Mouse (Mus musculus): ENCODE measurements at regions not wholly inside any gene's neighbourhood (a gene's known extent, or its start where the extent isn't known, plus 50 kb on each side); places are given as distances from the start of the nearest gene placed in this dataset.
"Not testable (repeated sequence)": the region's sequence is repeated elsewhere in the genome, so short reads cannot be mapped to it uniquely, and the experiment has no call there.

GRCm38 (mm10) chr16:80893761-80894160 lies 306.7 kb upstream of the Ncam2 start:
- intact Hi-C loops (cut with DNase I), result no loop called here
- no peak for DNase-seq

- no peak for DNase-seq
- intact Hi-C loops (cut with DNase I), result no loop called here
Observed at GRCm38 (mm10) chr16:80920711-80921279, 279.7 kb upstream of the Ncam2 start.

GRCm38 (mm10) chr16:80931017-80931416 lies 269.5 kb upstream of the Ncam2 start:
- intact Hi-C loops (cut with DNase I), result no loop called here

DNA sequence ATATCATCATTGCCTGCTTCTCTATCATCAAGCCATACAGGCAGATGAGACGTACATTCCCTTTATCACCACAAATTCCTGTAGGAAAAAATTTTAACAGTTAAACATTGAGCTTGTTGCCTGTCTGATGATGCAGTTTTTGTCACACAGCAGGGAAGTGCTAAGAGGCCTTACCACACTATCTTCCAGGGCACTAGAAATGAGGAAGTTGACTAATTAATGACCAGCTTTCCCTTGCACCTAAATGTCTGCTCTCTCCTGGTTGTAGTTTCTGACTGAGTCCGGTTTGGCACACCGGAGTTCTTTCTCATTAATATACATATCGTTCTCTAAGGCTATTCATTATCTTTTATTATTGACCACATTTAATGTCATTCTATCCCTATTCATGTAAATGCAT lies 269.0 kb upstream of the Ncam2 start:
- intact Hi-C loops (cut with DNase I), result no loop called here
- no peak for DNase-seq

More at GRCm38 (mm10) chr16:80931017-80931416, 269.5 kb upstream of the Ncam2 start:
- DNase-seq, result no peak

GRCm38 (mm10) chr16:80935741-80936140 lies 264.8 kb upstream of the Ncam2 start:
- DNase-seq, result no peak
- intact Hi-C loops (cut with DNase I), result no loop called here

DNA sequence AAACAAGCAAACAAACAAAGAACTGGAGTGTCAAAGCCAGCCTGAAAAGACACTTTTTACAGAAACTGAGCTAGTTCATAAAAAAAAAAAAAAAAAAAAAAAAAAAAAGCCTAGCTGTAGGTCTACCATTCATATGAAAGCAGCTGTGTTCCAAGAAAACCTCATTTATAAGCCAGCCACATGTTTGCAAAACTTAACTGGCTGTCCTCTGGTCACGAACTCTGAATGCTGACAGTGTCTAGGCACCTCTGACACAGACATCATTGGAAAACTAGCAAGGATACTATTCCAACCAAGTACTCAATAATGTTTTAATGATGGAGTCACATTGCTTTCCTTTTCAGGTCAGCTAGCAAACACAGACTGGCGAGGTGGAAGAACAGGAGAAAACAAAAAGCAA lies 238.4 kb upstream of the Ncam2 start:
- no peak for DNase-seq
- intact Hi-C loops (cut with DNase I), result no loop called here

- intact Hi-C loops (cut with DNase I), result no loop called here
- no peak for DNase-seq
Observed at GRCm38 (mm10) chr16:80981573-80982105, 218.9 kb upstream of the Ncam2 start.

DNA sequence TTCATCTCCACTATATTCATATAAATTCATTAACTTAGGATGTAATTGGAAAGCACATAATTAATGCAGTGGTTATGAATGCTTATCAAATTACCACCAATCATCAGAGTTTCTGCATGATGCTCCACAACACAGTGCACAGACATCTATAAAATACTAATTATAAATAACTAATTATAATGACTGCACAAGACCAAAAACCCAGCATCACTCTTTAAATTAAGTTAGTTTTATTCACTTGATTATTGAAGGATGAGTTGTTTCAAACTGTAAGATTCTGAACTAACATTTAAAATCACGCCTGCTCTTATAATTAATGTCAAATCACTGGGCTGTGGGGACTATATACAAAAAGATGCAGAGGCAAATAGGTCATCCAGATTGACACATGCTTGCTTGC lies 212.7 kb upstream of the Ncam2 start:
- intact Hi-C loops (cut with DNase I), result no loop called here
- DNase-seq, result no peak

- DNase-seq; intact Hi-C loops (cut with DNase I): not testable (repeated sequence)
Observed at GRCm38 (mm10) chr16:81036831-81037230, 163.7 kb upstream of the Ncam2 start.

GRCm38 (mm10) chr16:81041262-81041661 lies 159.2 kb upstream of the Ncam2 start:
- intact Hi-C loops (cut with DNase I), result no loop called here
- DNase-seq, result no peak

GRCm38 (mm10) chr16:81045686-81046085 lies 154.8 kb upstream of the Ncam2 start:
- intact Hi-C loops (cut with DNase I), result no loop called here
- DNase-seq, result no peak

DNA sequence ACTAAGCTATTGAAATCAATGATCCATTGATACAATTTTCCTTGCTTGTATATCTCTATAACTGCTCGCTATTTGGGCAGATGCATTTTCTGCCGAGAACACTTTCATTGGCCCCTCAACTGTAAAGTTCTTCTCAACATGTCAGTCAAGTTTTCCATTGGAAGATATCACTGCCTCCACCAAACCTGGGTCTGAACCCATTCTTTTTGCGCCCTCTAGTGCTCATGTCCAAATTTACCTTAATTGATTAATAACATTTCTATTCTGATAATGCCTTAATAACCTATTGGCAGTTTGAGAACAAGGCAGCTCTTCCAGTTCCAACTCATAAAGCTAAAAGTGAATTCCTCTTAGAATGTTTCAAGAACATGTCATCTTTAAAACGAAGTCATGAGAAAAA lies 132.2 kb upstream of the Ncam2 start:
- intact Hi-C loops (cut with DNase I), result loop anchor here (5.0 kb wide), 1 partner anchor 531 kb away; no protein-coding TSS in a partner anchor
- no peak for DNase-seq

All from heart, postnatal 14 days (tissue).